Mouse (Mus musculus) layer of hippocampus, adult 2 months (tissue): ENCODE data around the gene Prrt1. TPM values are rescaled to one million over a fixed set of nuclear protein-coding genes. Genes with fewer than 3 reads are reported as not detected.

Experiments
- DNase-seq, 2 experiments: peaks; one replicate each; pipeline ENCODE4 v3.0.0; 2022; ENCODE audit warnings: low spot score in 2 of 2
- H3K27ac ChIP-seq: fragments of 200-600 bp; 2 replicates; pipeline ENCODE4 v1.8.1; 2022
- H3K4me3 ChIP-seq: fragments of 200-600 bp; 2 replicates; pipeline ENCODE4 v1.8.1; 2022; ENCODE audit warnings: mild to moderate bottlenecking
- CTCF ChIP-seq: fragments of 200-600 bp; conservative IDR thresholded peaks from 2 replicates; pipeline ENCODE4 v1.8.1; 2022; ENCODE audit warnings: antibody characterized with exemption, mild to moderate bottlenecking, moderate library complexity
- total RNA-seq, 2 experiments: library from RNA; stranded (reverse); gene quantifications; 2 replicates each; pipeline ENCODE4 v1.2.3; 2021

Gene Prrt1
- total RNA-seq, 2 experiments from 2014 or later = 276 to 305 TPM

GRCm38 (mm10) chr17:34624981-34625380 is 4.4 kb upstream of the Prrt1 start:
- no peak for TF ChIP-seq CTCF
- no peak for DNase-seq
- no peak overlapping the region for H3K27ac ChIP-seq
- H3K4me3 ChIP-seq = no peak overlapping the region

GRCm38 (mm10) chr17:34626062-34626772 is 3.1 kb upstream of the Prrt1 start:
- Histone ChIP-seq H3K4me3 (peak overlapping the region; percentile 67), H3K27ac (peak overlapping the region; percentile 99)
- TF ChIP-seq CTCF = no peak
- DNase-seq = no peak

GRCm38 (mm10) chr17:34626773-34627092 is 2.6 kb upstream of the Prrt1 start:
- H3K4me3 ChIP-seq = peak overlapping the region; percentile 67
- no peak for DNase-seq
- peak; percentile 71 for TF ChIP-seq CTCF
- peak overlapping the region; percentile 99 for H3K27ac ChIP-seq

GRCm38 (mm10) chr17:34627093-34627942 is 2.0 kb upstream of the Prrt1 start:
- peak; percentile 87 to 92 for DNase-seq
- peak overlapping the region; percentile 67 for H3K4me3 ChIP-seq

GRCm38 (mm10) chr17:34627943-34628643 is 1.2 kb upstream of the Prrt1 start, which contains the start of gene Ppt2:
Gene Ppt2, minus strand, starts transcription at chr17:34628510.
- DNase-seq = no peak
- Histone ChIP-seq H3K27ac (peak within 1 kb of the TSS; percentile 99), H3K4me3 (peak within 1 kb of the TSS; percentile 67)
- TF ChIP-seq CTCF = no peak

More at GRCm38 (mm10) chr17:34627093-34627942, 2.0 kb upstream of the Prrt1 start:
- H3K27ac ChIP-seq = peak overlapping the region; percentile 99
- no peak for TF ChIP-seq CTCF

DNA sequence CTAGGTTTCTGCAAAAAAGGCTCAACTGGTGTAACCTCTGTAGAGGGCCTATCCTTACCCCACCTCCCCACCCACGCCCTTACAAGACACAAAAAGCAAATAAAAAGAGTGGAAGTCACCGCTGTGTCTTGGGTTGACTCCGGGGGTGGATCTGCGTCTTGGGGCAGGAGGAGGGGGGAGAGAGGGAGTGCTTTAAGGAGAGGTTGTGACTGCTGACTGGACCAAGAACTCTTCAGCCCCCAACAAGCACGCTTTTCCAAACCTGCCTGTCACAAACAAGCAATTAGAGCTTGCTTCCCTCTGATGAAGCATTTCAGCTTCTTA is 727 bp upstream of the Prrt1 start:
- no peak for TF ChIP-seq CTCF
- peak overlapping the region; percentile 99 for H3K27ac ChIP-seq
- no peak for DNase-seq
- peak overlapping the region; percentile 67 for H3K4me3 ChIP-seq

DNA sequence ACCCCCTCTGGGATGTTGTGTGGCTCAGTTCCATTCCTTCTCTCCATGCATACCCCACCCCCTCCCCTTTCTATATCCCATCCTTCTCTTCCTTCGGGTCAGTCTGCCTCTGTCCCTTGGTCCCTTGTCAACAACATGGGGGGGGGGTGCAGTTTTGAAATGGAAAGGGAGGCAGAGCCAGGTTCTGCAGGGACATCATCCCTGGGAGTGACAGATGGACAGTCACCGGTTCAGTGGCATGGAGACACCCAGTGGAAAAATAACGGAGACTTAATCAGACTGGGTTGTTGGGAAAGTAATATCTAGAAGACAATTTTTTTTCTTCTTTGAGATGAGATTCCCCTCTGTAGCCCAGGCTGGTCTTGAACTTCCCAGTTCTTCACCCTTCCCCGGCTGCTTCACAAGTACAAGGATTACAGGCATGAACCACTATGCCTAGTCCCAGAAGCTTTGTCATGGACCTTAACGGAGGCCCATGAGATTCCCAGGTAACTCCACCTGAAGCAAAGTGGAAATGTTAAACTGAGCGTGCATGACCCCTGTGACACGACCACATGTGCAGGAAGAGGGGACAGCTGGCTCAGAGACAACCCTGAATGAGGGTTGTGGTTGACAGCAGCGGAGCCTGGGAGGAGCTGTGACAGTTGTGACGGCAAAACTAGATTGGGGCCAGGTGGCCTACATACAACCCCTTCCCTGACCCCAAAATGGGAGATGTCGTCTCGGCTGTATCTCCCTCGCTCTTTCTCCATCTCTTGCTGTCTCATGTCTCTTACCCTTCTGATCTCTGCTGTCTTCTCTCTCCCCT is 667 bp downstream of the Prrt1 start:
- no peak for DNase-seq
- peak overlapping the region; percentile 99 for H3K27ac ChIP-seq
- peak overlapping the region; percentile 67 for H3K4me3 ChIP-seq
- TF ChIP-seq CTCF = no peak

- DNase-seq = no peak
- Histone ChIP-seq H3K4me3 (peak overlapping the region; percentile 67), H3K27ac (peak overlapping the region; percentile 99)
- TF ChIP-seq CTCF = no peak
Observed at GRCm38 (mm10) chr17:34630761-34631301, 1.5 kb downstream of the Prrt1 start.

- Histone ChIP-seq H3K4me3 (peak overlapping the region; percentile 67), H3K27ac (peak overlapping the region; percentile 99)
- no peak for DNase-seq
- TF ChIP-seq CTCF = no peak
Observed at GRCm38 (mm10) chr17:34631647-34632046, 2.3 kb downstream of the Prrt1 start.

DNA sequence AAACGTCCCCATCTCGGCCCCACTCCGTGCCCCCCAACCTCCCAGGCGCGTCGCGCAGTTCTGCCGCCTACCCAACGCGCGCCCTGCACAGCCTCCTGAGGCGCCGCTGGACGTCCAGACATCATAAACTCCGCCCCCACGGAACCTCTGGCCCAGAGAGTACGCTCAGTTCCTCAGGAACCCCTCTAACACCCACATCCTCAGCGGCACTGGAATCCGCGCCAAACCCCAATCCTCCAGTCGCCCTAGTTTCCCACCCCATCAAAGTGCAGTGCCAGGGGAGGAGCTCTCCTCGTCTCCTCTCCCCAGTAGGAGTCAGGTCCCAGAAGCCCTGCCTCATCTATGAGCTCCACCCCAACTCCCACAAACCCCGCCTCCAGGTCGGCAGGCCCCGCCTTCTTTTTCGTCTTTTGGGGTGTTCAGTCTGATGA is 2.9 kb downstream of the Prrt1 start:
- Histone ChIP-seq H3K27ac (peak overlapping the region; percentile 99), H3K4me3 (peak overlapping the region; percentile 67)
- DNase-seq = peak; percentile 87 to 94
- TF ChIP-seq CTCF = no peak

- DNase-seq = no peak
- TF ChIP-seq CTCF = no peak
- Histone ChIP-seq H3K4me3 (no peak overlapping the region), H3K27ac (no peak overlapping the region)
Observed at GRCm38 (mm10) chr17:34635671-34636070, 6.3 kb downstream of the Prrt1 start.

- no peak for TF ChIP-seq CTCF
- Histone ChIP-seq H3K4me3 (no peak overlapping the region), H3K27ac (peak overlapping the region; percentile 33; the same call in 1 of the 2 replicates)
- DNase-seq = no peak
Observed at GRCm38 (mm10) chr17:34637459-34637858, 8.1 kb downstream of the Prrt1 start.
